Mouse (Mus musculus): ENCODE measurements around the gene Tspan7. TPM values are rescaled to one million over a fixed set of nuclear protein-coding genes. Genes with fewer than 3 reads are reported as not detected.

Gene Tspan7
- total RNA-seq (2021) (10 to 100 TPM; 71.4 to 77.2 TPM), polyA plus RNA-seq (2012; rRNA removed) (41.1 and 52.3 TPM in 2 replicates)
- long read RNA-seq, transcript Tspan7-201 (8 exons, 1,733 nt): major isoform, 37 of 43 reads
- long read RNA-seq, partial matches to known transcripts: 5 of 43 reads
- long read RNA-seq, other reads (novel, unspliced or antisense): 1 of 43 reads

GRCm38 (mm10) chrX:10484872-10485569 lies at the start of gene Tspan7:
Gene Tspan7 (plus strand): TSS chrX:10485158.
- DNase-seq: peak; percentile 61

GRCm38 (mm10) chrX:10449323-10449980 lies 35.5 kb upstream of the Tspan7 start:
- no peak for DNase-seq

- no peak for DNase-seq
Measured at GRCm38 (mm10) chrX:10450143-10451060, 34.6 kb upstream of the Tspan7 start.

- no peak for DNase-seq
Measured at GRCm38 (mm10) chrX:10453798-10454197, 31.2 kb upstream of the Tspan7 start.

- DNase-seq: no peak
Measured at GRCm38 (mm10) chrX:10457256-10457655, 27.7 kb upstream of the Tspan7 start.

GRCm38 (mm10) chrX:10477088-10477487 lies 7.9 kb upstream of the Tspan7 start:
- DNase-seq: no peak

- DNase-seq: no peak
Measured at GRCm38 (mm10) chrX:10479031-10479886, 5.7 kb upstream of the Tspan7 start.

GRCm38 (mm10) chrX:10479943-10480342 lies 5.0 kb upstream of the Tspan7 start:
- DNase-seq: no peak

- peak; percentile 38 for DNase-seq
Measured at GRCm38 (mm10) chrX:10485664-10486211, 780 bp downstream of the Tspan7 start.

- DNase-seq: no peak
Measured at GRCm38 (mm10) chrX:10498580-10498979, 13.6 kb downstream of the Tspan7 start.

- no peak for DNase-seq
Measured at GRCm38 (mm10) chrX:10502616-10503015, 17.7 kb downstream of the Tspan7 start.

- DNase-seq: peak; percentile 13
Measured at GRCm38 (mm10) chrX:10514417-10514816, 29.5 kb downstream of the Tspan7 start.

- peak; percentile 21 for DNase-seq
Measured at GRCm38 (mm10) chrX:10514971-10515370, 30.0 kb downstream of the Tspan7 start.

- DNase-seq: no peak
Measured at GRCm38 (mm10) chrX:10516448-10516847, 31.5 kb downstream of the Tspan7 start.

GRCm38 (mm10) chrX:10516925-10517324 lies 32.0 kb downstream of the Tspan7 start:
- no peak for DNase-seq

- DNase-seq: no peak
Measured at GRCm38 (mm10) chrX:10517756-10518155, 32.8 kb downstream of the Tspan7 start.

GRCm38 (mm10) chrX:10518510-10518909 lies 33.6 kb downstream of the Tspan7 start:
- DNase-seq: no peak

GRCm38 (mm10) chrX:10535450-10535849 lies 50.5 kb downstream of the Tspan7 start:
- no peak for DNase-seq

GRCm38 (mm10) chrX:10539009-10539408 lies 54.1 kb downstream of the Tspan7 start:
- no peak for DNase-seq

- DNase-seq: no peak
Measured at GRCm38 (mm10) chrX:10539482-10540166, 54.7 kb downstream of the Tspan7 start.

Data from adrenal gland, adult 2 months (tissue).